Mouse (Mus musculus): ENCODE measurements around the gene Rnf24.

Rnf24 gene

GRCm38 (mm10) chr2:131264027-131264426 lies 88.7 kb downstream of the Rnf24 start:
- no peak for DNase-seq (ENCODE audit: low read depth, low spot score)

GRCm38 (mm10) chr2:131262680-131263670 lies 89.7 kb downstream of the Rnf24 start:
- peak; percentile 42 for DNase-seq (ENCODE audit: low read depth, low spot score)

- peak; percentile 97 for DNase-seq (ENCODE audit: low read depth, low spot score)
These were observed 90.4 kb downstream of the Rnf24 start, which contains the start of gene Pank2 for GRCm38 (mm10) chr2:131262213-131262672. TSS of gene Pank2 (plus strand) at chr2:131262495.

- peak; percentile 73 for DNase-seq (ENCODE audit: low read depth, low spot score)
These were observed 91.0 kb downstream of the Rnf24 start for GRCm38 (mm10) chr2:131261481-131262212.

- no peak for DNase-seq (ENCODE audit: low read depth, low spot score)
These were observed 92.0 kb downstream of the Rnf24 start for GRCm38 (mm10) chr2:131260544-131261307.

GRCm38 (mm10) chr2:131258693-131259092 lies 94.0 kb downstream of the Rnf24 start:
- DNase-seq (ENCODE audit: low read depth, low spot score), result no peak

- DNase-seq (ENCODE audit: low read depth, low spot score), result no peak
These were observed 97.0 kb downstream of the Rnf24 start for GRCm38 (mm10) chr2:131255738-131256137.

- no peak for DNase-seq (ENCODE audit: low read depth, low spot score)
These were observed 98.4 kb downstream of the Rnf24 start for GRCm38 (mm10) chr2:131254329-131254713.

- no peak for DNase-seq (ENCODE audit: low read depth, low spot score)
These were observed 98.9 kb downstream of the Rnf24 start for GRCm38 (mm10) chr2:131253681-131254328.

All from telencephalon, adult 2 months (tissue).